Mouse (Mus musculus): ENCODE results near the gene Rgl1. TPM values are rescaled to one million over a fixed set of nuclear protein-coding genes. Genes with fewer than 3 reads are reported as not detected.

Rgl1 gene
- 21.0 and 23.0 TPM in 2 replicates for polyA plus RNA-seq (2015; fragmentation: Nextera tagmentation; extraction: Ambion mirVana)

GRCm38 (mm10) chr1:152766032-152766772 is at the start of gene Rgl1, which contains the start of gene Arpc5:
TSS of gene Rgl1 (minus strand) at chr1:152766351.
TSS of gene Arpc5 (plus strand) at chr1:152766542.
- 0 out of 2 replicates have a peak, but pooled peaks cover 5% of the 10 kb centered on the region for H3K36me3 ChIP-seq (ENCODE audit: control insufficient read depth, insufficient read depth, low read length)

GRCm38 (mm10) chr1:152815265-152815701 is 49.1 kb upstream of the Rgl1 start:
- ATAC-seq (ENCODE audit: low FRiP score, low TSS enrichment) (peak; percentile 93), DNase-seq (ENCODE audit: low spot score) (peak; percentile 82)
- TF ChIP-seq EP300 (optimal IDR thresholded peaks at IDR 0.05), result no peak
- TF ChIP-seq CTCF (IDR thresholded peaks at IDR 0.05; ENCODE audit: low read depth), result peak; percentile 74
- Histone ChIP-seq H3K27ac (replicated peaks) (no peak overlapping the region; the same call in 1 of the 2 replicates), H3K9ac (ENCODE audit: low read length) (no peak overlapping the region), H3K4me2 (replicated peaks; ENCODE audit: low read depth) (peak overlapping the region; percentile 40), H3K4me3 (ENCODE audit: low read depth, low read length) (peak overlapping the region; percentile 13; the same call in 1 of the 2 replicates), H3K27me3 (ENCODE audit: control insufficient read depth, insufficient read depth, low read length) (no peaks in the 10 kb centered on the region), H3K9me3 (ENCODE audit: control insufficient read depth, low read length) (no peaks in the 10 kb centered on the region), H3K4me1 (replicated peaks; ENCODE audit: control insufficient read depth, insufficient read depth) (no peaks in the 10 kb centered on the region), H3K36me3 (ENCODE audit: control insufficient read depth, insufficient read depth, low read length) (no peaks in the 10 kb centered on the region)
- WGBS, result 31% methylated on average over 7 of the region's 7 CpGs

More at GRCm38 (mm10) chr1:152766032-152766772, at the start of gene Rgl1, which contains the start of gene Arpc5:
- H3K9ac ChIP-seq (ENCODE audit: low read length), result peak within 1 kb of the TSS; percentile 99
- peak within 1 kb of the TSS; percentile 96 for H3K4me2 ChIP-seq (replicated peaks; ENCODE audit: low read depth)
- WGBS, result 0% methylated on average over 86 of the region's 86 CpGs
- H3K27me3 ChIP-seq (ENCODE audit: control insufficient read depth, insufficient read depth, low read length), result no peaks in the 10 kb centered on the region
- ATAC-seq (ENCODE audit: low FRiP score, low TSS enrichment) (peak; percentile 99), DNase-seq (ENCODE audit: low spot score) (peak; percentile 98)
- TF ChIP-seq EP300 (optimal IDR thresholded peaks at IDR 0.05) (no peak), CTCF (IDR thresholded peaks at IDR 0.05; ENCODE audit: low read depth) (peak; percentile 28; the same call in 1 of the 2 replicates)
- H3K9me3 ChIP-seq (ENCODE audit: control insufficient read depth, low read length), result no peaks in the 10 kb centered on the region
- H3K4me1 ChIP-seq (replicated peaks; ENCODE audit: control insufficient read depth, insufficient read depth), result 0 out of 2 replicates have a peak, but pooled peaks cover 2% of the 10 kb centered on the region
- H3K4me3 ChIP-seq (ENCODE audit: low read depth, low read length), result peak within 1 kb of the TSS; percentile 99
- peak within 1 kb of the TSS; percentile 98 for H3K27ac ChIP-seq (replicated peaks)

GRCm38 (mm10) chr1:152810533-152811439 is 44.6 kb upstream of the Rgl1 start:
- Histone ChIP-seq H3K27ac (replicated peaks) (no peak overlapping the region), H3K9me3 (ENCODE audit: control insufficient read depth, low read length) (no peaks in the 10 kb centered on the region), H3K4me3 (ENCODE audit: low read depth, low read length) (no peak overlapping the region), H3K9ac (ENCODE audit: low read length) (no peak overlapping the region), H3K27me3 (ENCODE audit: control insufficient read depth, insufficient read depth, low read length) (no peaks in the 10 kb centered on the region), H3K4me2 (replicated peaks; ENCODE audit: low read depth) (no peak overlapping the region), H3K4me1 (replicated peaks; ENCODE audit: control insufficient read depth, insufficient read depth) (no peaks in the 10 kb centered on the region), H3K36me3 (ENCODE audit: control insufficient read depth, insufficient read depth, low read length) (no peaks in the 10 kb centered on the region)
- ATAC-seq (ENCODE audit: low FRiP score, low TSS enrichment), result no peak
- DNase-seq (ENCODE audit: low spot score), result no peak
- WGBS, result 81% methylated on average over 13 of the region's 13 CpGs
- no peak for TF ChIP-seq EP300 (optimal IDR thresholded peaks at IDR 0.05)
- TF ChIP-seq CTCF (IDR thresholded peaks at IDR 0.05; ENCODE audit: low read depth), result no peak

- H3K4me3 ChIP-seq (ENCODE audit: low read depth, low read length), result no peak overlapping the region
- WGBS, result 31% methylated on average over 8 of the region's 8 CpGs
These were observed 43.5 kb upstream of the Rgl1 start for GRCm38 (mm10) chr1:152809541-152810252.

GRCm38 (mm10) chr1:152808392-152808680 is 42.2 kb upstream of the Rgl1 start:
- Histone ChIP-seq H3K9ac (ENCODE audit: low read length) (no peak overlapping the region), H3K36me3 (ENCODE audit: control insufficient read depth, insufficient read depth, low read length) (no peaks in the 10 kb centered on the region), H3K4me3 (ENCODE audit: low read depth, low read length) (no peak overlapping the region), H3K4me2 (replicated peaks; ENCODE audit: low read depth) (no peak overlapping the region), H3K27ac (replicated peaks) (no peak overlapping the region), H3K9me3 (ENCODE audit: control insufficient read depth, low read length) (no peaks in the 10 kb centered on the region), H3K27me3 (ENCODE audit: control insufficient read depth, insufficient read depth, low read length) (no peaks in the 10 kb centered on the region), H3K4me1 (replicated peaks; ENCODE audit: control insufficient read depth, insufficient read depth) (no peaks in the 10 kb centered on the region)
- 80% methylated on average over 2 of the region's 2 CpGs for WGBS
- ATAC-seq (ENCODE audit: low FRiP score, low TSS enrichment) (no peak), DNase-seq (ENCODE audit: low spot score) (no peak)
- TF ChIP-seq EP300 (optimal IDR thresholded peaks at IDR 0.05) (no peak), CTCF (IDR thresholded peaks at IDR 0.05; ENCODE audit: low read depth) (no peak)

More at GRCm38 (mm10) chr1:152809541-152810252, 43.5 kb upstream of the Rgl1 start:
- no peaks in the 10 kb centered on the region for H3K4me1 ChIP-seq (replicated peaks; ENCODE audit: control insufficient read depth, insufficient read depth)
- DNase-seq (ENCODE audit: low spot score) (no peak), ATAC-seq (ENCODE audit: low FRiP score, low TSS enrichment) (no peak)
- no peaks in the 10 kb centered on the region for H3K27me3 ChIP-seq (ENCODE audit: control insufficient read depth, insufficient read depth, low read length)
- H3K9me3 ChIP-seq (ENCODE audit: control insufficient read depth, low read length), result no peaks in the 10 kb centered on the region
- no peak overlapping the region; the same call in 1 of the 2 replicates for H3K9ac ChIP-seq (ENCODE audit: low read length)
- H3K4me2 ChIP-seq (replicated peaks; ENCODE audit: low read depth), result no peak overlapping the region
- TF ChIP-seq CTCF (IDR thresholded peaks at IDR 0.05; ENCODE audit: low read depth) (peak; percentile 17), EP300 (optimal IDR thresholded peaks at IDR 0.05) (no peak)
- no peaks in the 10 kb centered on the region for H3K36me3 ChIP-seq (ENCODE audit: control insufficient read depth, insufficient read depth, low read length)
- H3K27ac ChIP-seq (replicated peaks), result peak overlapping the region; percentile 13; the same call in 1 of the 2 replicates

All from stomach, postnatal 0 days (tissue).